Mouse (Mus musculus) stomach, embryonic 15.5 days (tissue): ENCODE measurements at regions not wholly inside any gene's neighbourhood (a gene's known extent, or its start where the extent isn't known, plus 50 kb on each side); places are given as distances from the start of the nearest gene placed in this dataset.

Experiments used
- ATAC-seq: fragments of 200-750 bp; cut with Nextera tagmentation; 2 replicates; pipeline ENCODE4 v1.8.0; 2017; ENCODE audit warnings: low read depth, moderate number of reproducible peaks, moderate TSS enrichment; ENCODE audit not compliant: insufficient read depth, low FRiP score
- H3K27ac ChIP-seq: fragments of 300-500 bp; sonication (generic); 2 replicates; pipeline ENCODE4 v1.5.1; 2015; ENCODE audit warnings: mild to moderate bottlenecking, inconsistent platforms
- H3K27me3 ChIP-seq: fragments of 300-500 bp; sonication (generic); replicated peaks from 2 replicates; pipeline ENCODE4 v1.6.1; 2015; ENCODE audit warnings: inconsistent platforms
- H3K36me3 ChIP-seq: fragments of 300-500 bp; sonication (generic); 2 replicates; pipeline ENCODE4 v1.6.1; 2015; ENCODE audit warnings: inconsistent platforms
- H3K4me1 ChIP-seq: fragments of 300-500 bp; sonication (generic); 2 replicates; pipeline ENCODE4 v1.6.1; 2015; ENCODE audit warnings: inconsistent platforms
- H3K4me2 ChIP-seq: fragments of 300-500 bp; sonication (generic); 2 replicates; pipeline ENCODE4 v1.6.1; 2015; ENCODE audit warnings: mild to moderate bottlenecking, inconsistent platforms
- H3K4me3 ChIP-seq: fragments of 300-500 bp; sonication (generic); replicated peaks from 2 replicates; pipeline ENCODE4 v1.5.1; 2015; ENCODE audit warnings: inconsistent platforms
- H3K9ac ChIP-seq: fragments of 300-500 bp; sonication (generic); 2 replicates; pipeline ENCODE4 v1.6.1; 2015; ENCODE audit warnings: inconsistent platforms
- H3K9me3 ChIP-seq: fragments of 300-500 bp; sonication (generic); 2 replicates; pipeline ENCODE4 v1.6.1; 2016; ENCODE audit warnings: inconsistent platforms
- WGBS: fragments of 180-500 bp; shearing (Covaris S2); methylation state at CpG from one replicate; pipeline ENCODE4 v1.1.7; 2015; 5-methylcytosine and 5-hydroxymethylcytosine counted together

- Histone ChIP-seq H3K36me3 (no peaks in the 10 kb centered on the region), H3K27ac (no peak overlapping the region), H3K4me3 (no peak overlapping the region), H3K4me1 (no peaks in the 10 kb centered on the region), H3K4me2 (no peak overlapping the region), H3K9me3 (no peaks in the 10 kb centered on the region), H3K9ac (no peak overlapping the region), H3K27me3 (no peaks in the 10 kb centered on the region)
- no peak for ATAC-seq
- WGBS: 45% methylated on average over 5 of the region's 5 CpGs
Measured at GRCm38 (mm10) chr3:39637924-39638323, 751.2 kb downstream of the Fat4 start.

GRCm38 (mm10) chr3:39643194-39643593 lies 756.5 kb downstream of the Fat4 start:
- no peak for ATAC-seq
- Histone ChIP-seq H3K4me1 (no peaks in the 10 kb centered on the region), H3K4me3 (no peak overlapping the region), H3K4me2 (no peak overlapping the region), H3K9me3 (no peaks in the 10 kb centered on the region), H3K27ac (no peak overlapping the region), H3K36me3 (no peaks in the 10 kb centered on the region), H3K27me3 (no peaks in the 10 kb centered on the region), H3K9ac (no peak overlapping the region)
- WGBS: 65% methylated on average over 3 of the region's 3 CpGs

GRCm38 (mm10) chr3:39666817-39667216 lies 780.1 kb downstream of the Fat4 start:
- H3K4me3 ChIP-seq: no peak overlapping the region
- H3K27ac ChIP-seq: no peak overlapping the region
- H3K27me3 ChIP-seq: no peaks in the 10 kb centered on the region
- H3K9ac ChIP-seq: no peak overlapping the region
- ATAC-seq: no peak
- H3K4me2 ChIP-seq: no peak overlapping the region
- 56% methylated on average over 3 of the region's 3 CpGs for WGBS
- H3K9me3 ChIP-seq: no peaks in the 10 kb centered on the region
- H3K36me3 ChIP-seq: no peaks in the 10 kb centered on the region
- 0 out of 2 replicates have a peak, but pooled peaks cover 5% of the 10 kb centered on the region for H3K4me1 ChIP-seq

- Histone ChIP-seq H3K36me3 (no peaks in the 10 kb centered on the region), H3K4me3 (no peak overlapping the region), H3K4me1 (0 out of 2 replicates have a peak, but pooled peaks cover 5% of the 10 kb centered on the region), H3K4me2 (no peak overlapping the region), H3K27ac (no peak overlapping the region), H3K9ac (no peak overlapping the region), H3K9me3 (no peaks in the 10 kb centered on the region), H3K27me3 (no peaks in the 10 kb centered on the region)
- ATAC-seq: no peak
- 70% methylated on average over 1 of the region's 1 CpGs for WGBS
Measured at GRCm38 (mm10) chr3:39669145-39669544, 782.4 kb downstream of the Fat4 start.

GRCm38 (mm10) chr3:39673997-39674396 lies 787.3 kb downstream of the Fat4 start:
- no peaks in the 10 kb centered on the region for H3K36me3 ChIP-seq
- no peak overlapping the region for H3K27ac ChIP-seq
- no peaks in the 10 kb centered on the region for H3K9me3 ChIP-seq
- no peaks in the 10 kb centered on the region for H3K4me1 ChIP-seq
- H3K27me3 ChIP-seq: no peaks in the 10 kb centered on the region
- no peak overlapping the region for H3K4me2 ChIP-seq
- WGBS: 91% methylated on average over 7 of the region's 7 CpGs
- no peak for ATAC-seq
- no peak overlapping the region for H3K4me3 ChIP-seq
- H3K9ac ChIP-seq: no peak overlapping the region

GRCm38 (mm10) chr3:39674927-39675326 lies 788.2 kb downstream of the Fat4 start:
- no peaks in the 10 kb centered on the region for H3K36me3 ChIP-seq
- H3K9me3 ChIP-seq: no peaks in the 10 kb centered on the region
- 71% methylated on average over 10 of the region's 10 CpGs for WGBS
- no peak overlapping the region for H3K4me2 ChIP-seq
- no peak for ATAC-seq
- no peak overlapping the region for H3K9ac ChIP-seq
- no peak overlapping the region for H3K4me3 ChIP-seq
- H3K27me3 ChIP-seq: no peaks in the 10 kb centered on the region
- H3K27ac ChIP-seq: no peak overlapping the region
- no peaks in the 10 kb centered on the region for H3K4me1 ChIP-seq

GRCm38 (mm10) chr3:39705610-39706009 lies 818.9 kb downstream of the Fat4 start:
- Histone ChIP-seq H3K9ac (no peak overlapping the region), H3K27me3 (no peaks in the 10 kb centered on the region), H3K4me3 (no peak overlapping the region), H3K9me3 (no peaks in the 10 kb centered on the region), H3K27ac (no peak overlapping the region), H3K4me1 (no peaks in the 10 kb centered on the region), H3K4me2 (no peak overlapping the region), H3K36me3 (no peaks in the 10 kb centered on the region)
- WGBS: 91% methylated on average over 1 of the region's 1 CpGs
- no peak for ATAC-seq

- ATAC-seq: no peak
- no peaks in the 10 kb centered on the region for H3K4me1 ChIP-seq
- WGBS: 79% methylated on average over 13 of the region's 13 CpGs
Measured at GRCm38 (mm10) chr3:39712795-39713709, 818.0 kb upstream of the Intu start.

GRCm38 (mm10) chr3:39714056-39714592 lies 817.0 kb upstream of the Intu start:
- no peak overlapping the region for H3K27ac ChIP-seq
- H3K27me3 ChIP-seq: no peaks in the 10 kb centered on the region
- no peak overlapping the region for H3K4me3 ChIP-seq
- ATAC-seq: no peak
- H3K9ac ChIP-seq: no peak overlapping the region
- no peaks in the 10 kb centered on the region for H3K9me3 ChIP-seq
- no peaks in the 10 kb centered on the region for H3K36me3 ChIP-seq
- H3K4me2 ChIP-seq: no peak overlapping the region
- H3K4me1 ChIP-seq: no peaks in the 10 kb centered on the region
- 84% methylated on average over 5 of the region's 5 CpGs for WGBS

More at GRCm38 (mm10) chr3:39712795-39713709, 818.0 kb upstream of the Intu start:
- no peak overlapping the region for H3K9ac ChIP-seq
- H3K36me3 ChIP-seq: no peaks in the 10 kb centered on the region
- H3K27ac ChIP-seq: no peak overlapping the region
- no peak overlapping the region for H3K4me3 ChIP-seq
- no peak overlapping the region for H3K4me2 ChIP-seq
- no peaks in the 10 kb centered on the region for H3K9me3 ChIP-seq
- no peaks in the 10 kb centered on the region for H3K27me3 ChIP-seq

- Histone ChIP-seq H3K9me3 (no peaks in the 10 kb centered on the region), H3K9ac (no peak overlapping the region), H3K4me1 (no peaks in the 10 kb centered on the region), H3K27me3 (no peaks in the 10 kb centered on the region), H3K4me2 (no peak overlapping the region), H3K36me3 (no peaks in the 10 kb centered on the region), H3K27ac (peak overlapping the region; percentile 65; the same call in 1 of the 2 replicates), H3K4me3 (no peak overlapping the region)
- 39% methylated on average over 11 of the region's 11 CpGs for WGBS
- ATAC-seq: no peak
Measured at GRCm38 (mm10) chr3:39718946-39719545, 812.0 kb upstream of the Intu start.

- no peak for ATAC-seq
- Histone ChIP-seq H3K4me2 (no peak overlapping the region), H3K4me1 (no peaks in the 10 kb centered on the region)
Measured at GRCm38 (mm10) chr3:39725755-39726154, 805.3 kb upstream of the Intu start.

GRCm38 (mm10) chr3:39736639-39737038 lies 794.4 kb upstream of the Intu start:
- H3K27ac ChIP-seq: no peak overlapping the region
- ATAC-seq: no peak
- no peak overlapping the region for H3K9ac ChIP-seq
- no peaks in the 10 kb centered on the region for H3K4me1 ChIP-seq
- H3K27me3 ChIP-seq: no peaks in the 10 kb centered on the region
- 63% methylated on average over 1 of the region's 1 CpGs for WGBS
- H3K4me2 ChIP-seq: no peak overlapping the region
- no peaks in the 10 kb centered on the region for H3K9me3 ChIP-seq
- no peak overlapping the region for H3K4me3 ChIP-seq
- no peaks in the 10 kb centered on the region for H3K36me3 ChIP-seq

More at GRCm38 (mm10) chr3:39725755-39726154, 805.3 kb upstream of the Intu start:
- H3K27ac ChIP-seq: no peak overlapping the region
- H3K9ac ChIP-seq: no peak overlapping the region
- no peaks in the 10 kb centered on the region for H3K36me3 ChIP-seq
- whole genome bisulfite sequencing: 46% methylated on average over 3 of the region's 3 CpGs
- no peak overlapping the region for H3K4me3 ChIP-seq
- H3K27me3 ChIP-seq: no peaks in the 10 kb centered on the region
- no peaks in the 10 kb centered on the region for H3K9me3 ChIP-seq
